Mouse (Mus musculus): ENCODE results near the gene Crebrf.

GRCm38 (mm10) chr17:26742581-26742980 lies 27.1 kb downstream of the Crebrf start:
- TF ChIP-seq CTCF (IDR thresholded peaks at IDR 0.05; ENCODE audit: extremely low read depth, insufficient read depth, low read length) (no peak), POLR2A (IDR thresholded peaks at IDR 0.05; ENCODE audit: extremely low read depth, insufficient read depth, low read length) (no peak)
